Mouse (Mus musculus) gastrocnemius, adult 18-20 months (tissue): ENCODE data around the gene Fpr2. TPM values are rescaled to one million over a fixed set of nuclear protein-coding genes. Genes with fewer than 3 reads are reported as not detected.
"Not testable (repeated sequence)": the region's sequence is repeated elsewhere in the genome, so short reads cannot be mapped to it uniquely, and the experiment has no call there.

Source experiments
- DNase-seq: peaks from one replicate; pipeline ENCODE4 v3.0.0; 2021; ENCODE audit warnings: low spot score
- long read RNA-seq, 2 experiments: library from polyadenylated mRNA; stranded (forward); transcript quantifications; one replicate each; pipeline ENCODE4 v2.0.0; 2021
- total RNA-seq, 2 experiments: library from RNA; stranded (reverse); gene quantifications; 2 replicates each; pipeline ENCODE4 v1.2.3; 2021

The Fpr2 gene
- total RNA-seq: not detected
- long read RNA-seq, experiment 1: 0 reads
- long read RNA-seq, experiment 2: 0 reads

GRCm38 (mm10) chr17:17887774-17888248, at the start of gene Fpr2, which contains the start of gene Fpr3:
Gene Fpr2, plus strand, starts transcription at chr17:17887824.
Gene Fpr3, plus strand, starts transcription at chr17:17887852.
- DNase-seq: no peak

- peak; percentile 96 for DNase-seq
Observed at GRCm38 (mm10) chr17:17837919-17838701, 49.5 kb upstream of the Fpr2 start.

- DNase-seq: no peak
Observed at GRCm38 (mm10) chr17:17839276-17839675, 48.3 kb upstream of the Fpr2 start.

- no peak for DNase-seq
Observed at GRCm38 (mm10) chr17:17840796-17841195, 46.8 kb upstream of the Fpr2 start.

- no peak for DNase-seq
Observed at GRCm38 (mm10) chr17:17843534-17844261, 43.9 kb upstream of the Fpr2 start.

DNA sequence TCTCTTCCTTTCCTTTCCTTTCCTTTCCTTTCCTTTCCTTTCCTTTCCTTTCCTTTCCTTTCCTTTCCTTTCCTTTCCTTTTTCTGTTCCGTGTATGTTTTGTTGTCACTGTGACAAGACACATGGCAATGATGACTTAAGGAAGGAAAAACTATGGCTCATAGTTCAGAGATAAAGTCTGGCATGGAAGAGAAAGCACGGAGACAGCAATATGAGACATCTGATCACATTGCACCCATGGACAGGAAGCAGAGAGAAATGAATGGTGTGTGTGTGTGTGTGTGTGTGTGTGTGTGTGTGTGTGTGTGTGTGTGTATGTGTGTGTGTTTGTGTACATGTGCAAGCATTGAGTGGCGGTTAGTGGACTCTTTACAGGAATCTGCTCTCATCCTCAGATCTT, 43.0 kb upstream of the Fpr2 start:
- not testable (repeated sequence) for DNase-seq

DNA sequence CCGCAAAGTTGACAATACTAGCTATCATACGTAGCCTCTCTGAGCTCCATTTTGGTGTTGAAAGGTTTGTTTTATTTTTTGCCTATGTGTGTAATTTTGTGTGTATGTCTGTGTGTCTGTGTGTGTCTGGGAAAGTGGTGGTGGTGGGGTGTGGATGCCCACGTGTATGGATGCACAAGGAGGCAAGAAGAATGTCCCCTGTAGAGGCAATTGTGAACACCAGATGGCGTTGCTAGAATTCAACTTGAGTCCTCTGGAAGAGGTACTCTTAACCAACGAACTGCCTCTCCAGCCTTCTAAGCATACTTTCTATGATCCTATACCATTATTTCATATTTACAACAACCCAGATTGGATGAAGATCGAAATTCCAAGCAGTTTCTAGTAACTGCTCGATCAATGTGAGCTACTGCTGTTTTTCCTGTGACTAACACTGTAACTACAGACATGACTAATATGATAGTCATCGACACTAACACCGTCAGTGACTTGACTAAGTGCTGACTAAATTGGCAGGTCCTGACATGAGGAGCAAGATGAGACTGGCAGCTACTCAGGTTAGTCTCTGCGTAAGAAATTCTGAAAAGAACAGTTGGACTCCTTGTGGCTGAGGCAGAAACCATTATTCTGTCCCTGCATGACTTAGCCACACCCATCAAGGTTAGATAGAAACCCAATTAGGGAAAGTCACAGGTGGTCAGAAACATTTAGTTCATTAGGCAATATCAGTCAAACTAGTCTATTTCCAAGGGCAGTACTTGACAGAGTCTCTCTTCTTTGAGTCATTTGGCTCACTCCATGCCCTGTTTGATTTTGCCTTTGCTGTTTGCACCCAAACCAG, 42.2 kb upstream of the Fpr2 start:
- peak; percentile 53 for DNase-seq

DNA sequence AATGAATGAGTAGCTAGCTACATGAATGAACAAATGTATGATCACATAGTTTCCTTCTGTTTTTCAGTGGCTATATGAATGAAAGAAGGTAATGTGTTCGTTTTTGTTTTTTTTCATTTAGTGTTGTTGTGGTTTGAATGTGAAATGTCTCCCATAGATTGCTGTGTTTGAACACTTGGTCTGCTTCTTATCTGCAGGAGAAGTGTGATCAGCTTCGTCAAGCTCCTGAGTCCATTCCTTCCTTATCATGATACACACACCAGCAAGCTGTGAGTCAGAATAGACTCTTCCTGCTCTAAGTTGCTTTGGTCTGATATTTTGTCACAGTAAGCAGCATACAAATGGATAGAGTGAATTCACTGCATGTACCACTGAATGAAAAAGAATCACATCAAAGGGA, 38.6 kb upstream of the Fpr2 start:
- no peak for DNase-seq

DNA sequence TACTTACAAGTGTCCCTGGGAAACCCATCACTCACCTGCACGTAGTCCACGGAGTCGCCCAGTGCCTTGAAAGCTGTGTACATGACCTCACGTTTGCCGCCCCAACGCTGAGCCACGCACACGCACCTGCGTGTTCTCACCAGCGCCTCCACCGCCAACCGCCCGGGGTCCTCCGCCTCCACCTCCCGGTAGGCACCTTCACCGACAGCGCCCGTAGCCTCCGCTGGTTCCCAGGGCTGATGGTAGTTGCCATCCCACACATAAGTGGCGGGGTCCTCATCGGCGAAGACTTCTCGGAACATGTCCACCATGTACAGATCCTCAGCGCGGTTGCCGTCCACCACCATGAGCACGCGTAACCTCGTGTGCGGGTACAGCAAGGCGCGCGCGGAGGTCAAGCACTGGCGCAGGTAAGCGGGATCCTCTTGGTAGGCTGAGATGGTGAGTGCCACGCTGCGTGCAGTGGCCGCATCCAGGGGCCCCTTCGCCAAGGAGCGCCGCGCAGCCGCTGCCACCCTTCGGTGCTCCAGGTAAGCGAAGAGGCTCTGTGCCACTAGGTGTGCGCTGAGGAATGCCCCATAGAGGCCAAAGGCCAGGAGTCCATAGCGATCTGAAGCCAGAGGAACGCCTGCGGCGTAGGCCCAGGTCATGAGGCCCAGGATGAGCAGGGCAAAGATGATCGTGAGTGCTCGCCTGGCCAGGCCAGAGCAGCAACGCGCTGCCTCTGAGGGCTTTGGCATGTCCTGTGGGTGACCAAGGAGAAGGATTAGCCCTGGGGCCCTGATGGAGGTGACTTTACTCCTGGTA, 37.5 kb upstream of the Fpr2 start:
- DNase-seq: no peak

- no peak for DNase-seq
Observed at GRCm38 (mm10) chr17:17855064-17855838, 32.4 kb upstream of the Fpr2 start, which contains the start of gene Has1. Gene Has1, minus strand, starts transcription at chr17:17855205.

DNA sequence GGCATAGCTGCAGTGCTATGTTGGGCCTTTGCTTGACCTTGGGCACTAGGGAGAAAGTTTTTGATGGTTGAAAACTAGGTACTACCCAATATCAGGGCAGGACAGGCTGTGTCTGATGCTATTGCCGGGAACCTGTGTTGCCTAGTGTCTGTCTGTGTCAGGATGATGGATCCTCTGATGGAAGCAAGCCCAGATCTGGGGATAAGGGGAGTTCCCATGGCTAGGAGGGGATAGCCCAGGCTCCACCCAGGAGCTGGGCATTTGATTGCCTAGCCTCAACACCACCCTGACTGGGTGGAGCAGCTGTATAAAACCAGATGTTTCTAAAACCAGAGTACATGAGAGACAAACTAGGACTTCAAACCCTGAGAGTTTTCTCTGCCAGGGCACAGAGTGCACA, 31.0 kb upstream of the Fpr2 start:
- no peak for DNase-seq

GRCm38 (mm10) chr17:17857446-17857845, 30.2 kb upstream of the Fpr2 start:
- DNase-seq: no peak

GRCm38 (mm10) chr17:17860110-17860509, 27.5 kb upstream of the Fpr2 start:
- no peak for DNase-seq

DNA sequence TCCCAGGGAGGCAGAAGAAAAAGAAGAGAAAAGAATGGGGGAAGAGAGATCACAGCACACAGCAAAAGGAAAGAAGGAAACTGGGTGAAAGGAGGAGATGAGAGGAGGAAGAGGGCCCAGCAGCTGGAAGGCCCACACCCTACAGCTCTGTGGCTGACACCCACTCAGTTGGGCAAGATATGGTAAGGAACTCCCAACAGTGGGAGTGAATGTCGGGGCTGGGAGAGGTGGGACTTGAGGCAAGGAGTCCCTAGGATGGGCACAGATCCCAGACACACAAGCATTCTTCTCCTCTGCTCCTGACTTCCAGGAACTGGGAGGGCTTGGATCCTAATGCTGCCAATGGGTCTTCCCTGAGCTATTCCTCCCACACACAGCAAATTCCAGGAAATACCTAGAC, 25.3 kb upstream of the Fpr2 start:
- peak; percentile 19 for DNase-seq

DNA sequence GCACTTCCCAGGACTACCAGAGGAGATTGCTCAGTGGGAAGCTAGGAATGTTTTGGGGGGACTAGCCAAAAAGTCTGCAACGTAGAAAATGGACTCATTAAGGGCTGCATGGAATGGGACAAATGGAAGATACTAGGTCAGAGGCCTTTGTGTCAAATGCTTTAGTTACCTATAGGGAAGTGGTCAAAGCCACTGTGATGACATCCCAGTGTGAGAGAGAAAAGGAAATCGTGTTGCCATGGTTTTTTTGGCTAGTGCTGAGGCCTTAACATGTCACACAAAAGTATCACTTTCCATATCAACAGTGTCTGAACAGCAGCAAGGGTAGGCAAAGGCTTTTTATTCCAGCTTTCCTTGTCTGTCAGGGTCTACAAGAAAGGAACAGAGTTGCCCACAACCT, 22.5 kb upstream of the Fpr2 start:
- no peak for DNase-seq

DNA sequence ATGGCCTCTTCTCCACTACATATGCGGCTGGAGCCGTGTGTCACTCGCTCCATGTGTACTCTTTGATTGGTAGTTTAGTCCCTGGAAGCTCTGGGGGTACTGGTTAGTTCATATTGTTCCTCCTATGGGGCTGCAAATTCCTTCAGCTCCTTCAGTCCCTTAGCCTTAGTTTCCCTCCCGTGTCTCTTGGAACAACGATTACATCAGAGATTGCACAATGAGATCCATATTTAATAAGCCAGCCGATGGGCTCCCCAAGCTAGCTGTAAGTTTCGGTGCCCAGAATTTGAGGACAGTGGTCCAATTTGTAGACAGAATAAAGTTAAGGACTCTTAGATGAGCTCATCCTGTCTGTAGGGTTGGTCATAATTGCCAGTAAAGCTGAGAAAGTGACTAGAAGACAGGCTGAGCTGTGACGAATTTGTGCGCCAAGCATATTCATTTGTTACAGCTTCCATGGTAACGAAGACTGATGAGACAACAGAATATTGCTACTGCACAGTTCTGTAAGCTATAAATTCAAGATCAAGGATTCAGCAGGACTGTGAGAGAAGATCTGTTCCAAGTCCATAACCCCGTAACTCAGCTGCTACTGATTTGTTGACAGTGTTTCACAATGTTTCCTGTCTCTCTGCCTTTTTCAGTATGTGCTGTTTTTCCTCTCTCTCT, 20.7 kb upstream of the Fpr2 start:
- peak; percentile 19 for DNase-seq

- DNase-seq: no peak
Observed at GRCm38 (mm10) chr17:17870892-17871550, 16.6 kb upstream of the Fpr2 start.

DNA sequence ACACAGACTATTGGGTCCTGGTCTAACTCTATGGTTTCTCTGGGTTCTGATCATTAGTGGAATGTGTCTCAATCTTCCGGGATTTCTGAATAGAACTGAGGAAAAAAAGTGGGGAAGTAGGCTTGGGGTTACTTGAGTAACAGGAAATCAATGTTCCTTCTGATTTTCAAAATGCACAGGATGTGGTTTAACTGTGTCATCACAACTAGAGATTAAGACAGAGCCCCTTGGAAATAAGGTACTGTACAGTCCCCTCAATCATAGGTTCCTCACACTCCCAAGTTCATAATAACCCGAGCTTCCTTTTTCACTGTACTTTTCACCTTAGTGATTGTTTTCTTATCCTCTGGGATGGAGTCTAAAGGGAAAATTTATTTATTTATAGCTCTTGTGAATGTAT, 15.9 kb upstream of the Fpr2 start:
- no peak for DNase-seq

DNA sequence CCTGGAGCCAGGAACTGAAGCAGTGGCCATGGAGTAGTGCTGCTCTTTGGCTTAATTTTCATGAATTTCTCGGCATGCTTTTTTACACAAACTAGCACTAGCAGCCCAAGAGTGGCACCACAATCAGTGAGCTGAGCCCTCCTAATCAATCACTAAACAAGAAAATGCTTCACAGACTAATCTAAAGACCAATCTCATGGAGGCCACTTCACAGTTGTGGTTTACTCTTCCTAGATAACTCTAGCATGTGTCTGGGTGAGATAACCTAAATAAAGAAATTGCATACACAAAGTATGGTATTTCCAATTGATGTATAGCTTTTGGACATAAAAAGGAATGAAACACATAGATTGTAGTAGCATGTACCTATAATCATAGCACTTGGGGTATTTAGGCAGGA, 8.3 kb upstream of the Fpr2 start:
- no peak for DNase-seq
